Mouse (Mus musculus) heart, postnatal 14 days (tissue): ENCODE data around the gene Myct1. TPM values are rescaled to one million over a fixed set of nuclear protein-coding genes. Genes with fewer than 3 reads are reported as not detected.

Experiments used
- DNase-seq, 2 experiments: peaks; one replicate each; pipeline ENCODE4 v3.0.0; 2021 to 2022
- intact Hi-C: fragments of 180-260 bp; cut with DNase I; formaldehyde crosslinking; loops from one replicate; pipeline ENCODE4 v1.15.1; 2025
- total RNA-seq, 2 experiments: library from RNA; stranded (reverse); gene quantifications; 2 replicates each; pipeline ENCODE4 v1.2.3; 2021

Myct1 gene
- total RNA-seq, 2 experiments from 2014 or later: 17.8 to 19.7 TPM

GRCm38 (mm10) chr10:5604371-5604770 is 10.8 kb downstream of the Myct1 start:
- DNase-seq: no peak
- intact Hi-C loops: no loop called here

- no peak for DNase-seq
- intact Hi-C loops: no loop called here
Measured at GRCm38 (mm10) chr10:5608874-5609273, 15.3 kb downstream of the Myct1 start.

- intact Hi-C loops: no loop called here
Measured at GRCm38 (mm10) chr10:5615186-5616040, 21.8 kb downstream of the Myct1 start.

GRCm38 (mm10) chr10:5626268-5626667 is 32.7 kb downstream of the Myct1 start:
- intact Hi-C loops: no loop called here
- DNase-seq: no peak

More at GRCm38 (mm10) chr10:5615186-5616040, 21.8 kb downstream of the Myct1 start:
- DNase-seq: no peak

- intact Hi-C loops: loop anchor here (2.0 to 10.0 kb wide), 4 partner anchors 31 to 146 kb away; partner anchors contain the start of gene Syne1
- DNase-seq: peak in 1 of 2 experiments; percentile 11
Measured at GRCm38 (mm10) chr10:5633672-5634200, 40.2 kb downstream of the Myct1 start.

GRCm38 (mm10) chr10:5634336-5634735 is 40.8 kb downstream of the Myct1 start:
- intact Hi-C loops: loop anchor here (2.0 to 10.0 kb wide), 3 partner anchors 80 to 147 kb away; partner anchors contain the start of gene Syne1

GRCm38 (mm10) chr10:5637322-5637721 is 43.7 kb downstream of the Myct1 start:
- no peak for DNase-seq
- intact Hi-C loops: loop anchor here (5.0 to 10.0 kb wide), 2 partner anchors 83 to 150 kb away; partner anchors contain the start of gene Syne1

More at GRCm38 (mm10) chr10:5634336-5634735, 40.8 kb downstream of the Myct1 start:
- peak; percentile 9 to 34 for DNase-seq

- DNase-seq: peak; percentile 19 to 45
- intact Hi-C loops: loop anchor here (5.0 to 10.0 kb wide), 2 partner anchors 84 to 148 kb away; partner anchors contain the start of gene Syne1
Measured at GRCm38 (mm10) chr10:5639112-5639511, 45.5 kb downstream of the Myct1 start, which contains the start of gene Vip. Gene Vip (plus strand): TSS chr10:5639218.

Other genes starting within 250 kb of the Myct1 start
- 10 to 100 TPM; 64.3 to 67.6 TPM for gene Syne1, start 42.3 kb upstream of the Myct1 start, total RNA-seq
- not detected for gene Vip, start 45.4 kb downstream of the Myct1 start, total RNA-seq
- 1 to 10 TPM; 2.1 to 4.0 TPM for gene Fbxo5, start 211.8 kb downstream of the Myct1 start, total RNA-seq
- 10 to 100 TPM in 1 of 2 experiments, 1 to 10 TPM in 1; 7.7 to 10.5 TPM for gene Mtrf1l, start 230.1 kb downstream of the Myct1 start, total RNA-seq